Mouse (Mus musculus) A20 (cell line): ENCODE measurements around the gene Cib1.
A peak's percentile ranks its signal among the peaks of the same experiment; 100 is the strongest.

Source experiments
- DNase-seq: peaks from one replicate; pipeline ENCODE4 v3.0.0-alpha.2; 2011; ENCODE audit warnings: low read depth, low spot score

Gene Cib1

GRCm38 (mm10) chr7:80184968-80185367, 47.6 kb downstream of the Cib1 start:
- DNase-seq = no peak

GRCm38 (mm10) chr7:80184551-80184950, 48.1 kb downstream of the Cib1 start:
- no peak for DNase-seq

GRCm38 (mm10) chr7:80183969-80184368, 48.6 kb downstream of the Cib1 start:
- no peak for DNase-seq

GRCm38 (mm10) chr7:80183466-80183865, 49.1 kb downstream of the Cib1 start:
- DNase-seq = peak; percentile 47

GRCm38 (mm10) chr7:80182139-80182538, 50.5 kb downstream of the Cib1 start:
- DNase-seq = peak; percentile 49

- DNase-seq = no peak
Measured at GRCm38 (mm10) chr7:80181078-80181477, 51.5 kb downstream of the Cib1 start.

GRCm38 (mm10) chr7:80180202-80180601, 52.4 kb downstream of the Cib1 start:
- peak; percentile 51 for DNase-seq

- peak; percentile 89 for DNase-seq
Measured at GRCm38 (mm10) chr7:80179790-80180189, 52.8 kb downstream of the Cib1 start.

- no peak for DNase-seq
Measured at GRCm38 (mm10) chr7:80179327-80179726, 53.3 kb downstream of the Cib1 start.

- no peak for DNase-seq
Measured at GRCm38 (mm10) chr7:80178037-80178729, 54.4 kb downstream of the Cib1 start.

GRCm38 (mm10) chr7:80177438-80177837, 55.2 kb downstream of the Cib1 start:
- DNase-seq = no peak
